Mouse (Mus musculus) heart, postnatal 0 days (tissue): ENCODE results near the gene Arhgef11.
"Not testable (repeated sequence)": the region's sequence is repeated elsewhere in the genome, so short reads cannot be mapped to it uniquely, and the experiment has no call there.

Source experiments
- CTCF ChIP-seq: IDR thresholded peaks from 2 replicates; pipeline ENCODE4 v1.5.1; 2016; ENCODE audit warnings: antibody characterized with exemption, control low read depth, low read depth
- EP300 ChIP-seq: IDR thresholded peaks from 2 replicates; pipeline ENCODE4 v1.6.1; 2016; ENCODE audit warnings: antibody characterized with exemption, low read depth

GRCm38 (mm10) chr3:87601077-87601476, 16.3 kb upstream of the Arhgef11 start:
- not testable (repeated sequence) for TF ChIP-seq CTCF, EP300
